Mouse (Mus musculus) forebrain, postnatal 0 days (tissue): ENCODE measurements around the gene Tmem41b. TPM values are rescaled to one million over a fixed set of nuclear protein-coding genes. Genes with fewer than 3 reads are reported as not detected.
A peak's percentile ranks its signal among the peaks of the same experiment; 100 is the strongest.
"Not testable (repeated sequence)": the region's sequence is repeated elsewhere in the genome, so short reads cannot be mapped to it uniquely, and the experiment has no call there.

Source experiments
- ATAC-seq: fragments of 200-750 bp; cut with Nextera tagmentation; 2 replicates; pipeline ENCODE4 v1.8.0; 2017; ENCODE audit warnings: mild to moderate bottlenecking, moderate library complexity
- DNase-seq: peaks from one replicate; pipeline ENCODE4 v3.0.0-alpha.2; 2015
- H3K27ac ChIP-seq: fragments of 300-500 bp; sonication (generic); 2 replicates; pipeline ENCODE4 v1.5.1; 2014; ENCODE audit warnings: low read depth, mild to moderate bottlenecking, antibody characterized with exemption, low read length, moderate library complexity, mixed read lengths
- H3K27me3 ChIP-seq: fragments of 300-500 bp; sonication (generic); 2 replicates; pipeline ENCODE4 v1.6.1; 2014; ENCODE audit warnings: mild to moderate bottlenecking, low read length, mixed read lengths; ENCODE audit not compliant: insufficient read depth
- H3K36me3 ChIP-seq: fragments of 300-500 bp; sonication (generic); 2 replicates; pipeline ENCODE4 v1.6.1; 2014; ENCODE audit warnings: mild to moderate bottlenecking, moderate library complexity; ENCODE audit not compliant: insufficient read depth
- H3K4me1 ChIP-seq: fragments of 300-500 bp; sonication (generic); 2 replicates; pipeline ENCODE4 v1.6.1; 2014; ENCODE audit warnings: antibody characterized with exemption; ENCODE audit not compliant: insufficient read depth
- H3K4me2 ChIP-seq: fragments of 300-500 bp; sonication (generic); 2 replicates; pipeline ENCODE4 v1.6.1; 2014; ENCODE audit warnings: low read depth, mild to moderate bottlenecking, moderate library complexity
- H3K4me3 ChIP-seq: fragments of 300-500 bp; sonication (generic); 2 replicates; pipeline ENCODE4 v1.5.1; 2014; ENCODE audit warnings: low read depth, low read length, mixed read lengths
- H3K9ac ChIP-seq: fragments of 300-500 bp; sonication (generic); 2 replicates; pipeline ENCODE4 v1.6.1; 2014; ENCODE audit warnings: mild to moderate bottlenecking
- H3K9me3 ChIP-seq: fragments of 300-500 bp; sonication (generic); 2 replicates; pipeline ENCODE4 v1.6.1; 2016; ENCODE audit warnings: low read length
- CTCF ChIP-seq: sonication (generic); IDR thresholded peaks from 2 replicates; pipeline ENCODE4 v1.5.1; 2016; ENCODE audit warnings: antibody characterized with exemption, control low read depth, low read depth
- WGBS: fragments of 180-500 bp; shearing (Covaris S2); extraction: QIAGEN DNeasy Blood & Tissue Kit; methylation state at CpG from one replicate; pipeline ENCODE4 v1.1.7; 2014; 5-methylcytosine and 5-hydroxymethylcytosine counted together
- polyA plus RNA-seq: library from polyadenylated mRNA; unstranded; fragments of >200 nt; fragmentation: Nextera tagmentation; extraction: Ambion mirVana; gene quantifications from 2 replicates; pipeline ENCODE4 v1.2.1, GENCODE M21; 2015
- total RNA-seq: library from RNA; depleted of rRNA; stranded (reverse); fragments of >200 nt; gene quantifications from 2 replicates; pipeline ENCODE4 v1.2.3, GENCODE M21; 2014

Gene Tmem41b
- total and polyA plus RNA-seq, 2 experiments from 2014 or later = 46.4 to 63.2 TPM

GRCm38 (mm10) chr7:109977131-109977530, 9.6 kb downstream of the Tmem41b start:
- not testable (repeated sequence) for H3K27me3 ChIP-seq, H3K9ac ChIP-seq, H3K27ac ChIP-seq, H3K9me3 ChIP-seq, ATAC-seq, H3K4me2 ChIP-seq, H3K4me3 ChIP-seq, H3K4me1 ChIP-seq, DNase-seq
- WGBS = 70% methylated on average over 5 of the region's 5 CpGs
- peaks cover 57% of the 10 kb centered on the region for H3K36me3 ChIP-seq
- peak; percentile 44 for TF ChIP-seq CTCF

- ATAC-seq (no peak), DNase-seq (no peak)
- Histone ChIP-seq H3K27ac (no peak overlapping the region), H3K36me3 (peaks cover 49% of the 10 kb centered on the region), H3K4me1 (no peaks in the 10 kb centered on the region), H3K4me2 (no peak overlapping the region), H3K27me3 (no peaks in the 10 kb centered on the region), H3K9me3 (no peaks in the 10 kb centered on the region), H3K4me3 (no peak overlapping the region), H3K9ac (no peak overlapping the region)
- 86% methylated on average over 6 of the region's 6 CpGs for WGBS
- no peak for TF ChIP-seq CTCF
Observed at GRCm38 (mm10) chr7:109975966-109976715, 10.6 kb downstream of the Tmem41b start.

DNA sequence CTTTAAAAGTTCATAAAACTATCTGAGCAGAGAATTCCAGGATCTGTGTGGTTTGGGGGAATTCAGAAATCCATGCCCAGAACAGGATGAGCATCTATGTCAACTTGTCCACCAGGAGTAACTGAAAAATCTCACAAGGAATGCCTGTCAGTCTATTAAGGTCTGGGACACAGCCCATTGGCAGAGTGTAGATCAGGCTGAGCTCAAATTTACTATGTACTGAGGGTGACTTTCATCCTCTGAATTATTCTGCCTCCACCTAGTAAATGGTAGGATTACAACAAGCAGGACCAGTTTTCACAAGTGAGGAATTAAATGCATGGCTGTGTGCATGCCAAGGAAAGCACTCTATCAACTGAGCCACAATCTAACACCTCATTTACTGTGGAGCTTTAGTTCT, 17.2 kb downstream of the Tmem41b start:
- H3K4me3 ChIP-seq = no peak overlapping the region
- H3K27ac ChIP-seq = peak overlapping the region; percentile 37; the same call in 1 of the 2 replicates
- peaks cover 8% of the 10 kb centered on the region for H3K4me1 ChIP-seq
- ATAC-seq (no peak), DNase-seq (no peak)
- peaks cover 3% of the 10 kb centered on the region; the same call in 1 of the 2 replicates for H3K36me3 ChIP-seq
- no peaks in the 10 kb centered on the region for H3K9me3 ChIP-seq
- H3K4me2 ChIP-seq = no peak overlapping the region
- no peak overlapping the region for H3K9ac ChIP-seq
- H3K27me3 ChIP-seq = no peaks in the 10 kb centered on the region
- no peak for TF ChIP-seq CTCF

GRCm38 (mm10) chr7:109968924-109969450, 17.7 kb downstream of the Tmem41b start:
- Histone ChIP-seq H3K4me3 (no peak overlapping the region), H3K27me3 (no peaks in the 10 kb centered on the region), H3K9ac (no peak overlapping the region), H3K4me1 (peaks cover 8% of the 10 kb centered on the region), H3K4me2 (no peak overlapping the region), H3K9me3 (no peaks in the 10 kb centered on the region), H3K27ac (peak overlapping the region; percentile 64), H3K36me3 (peaks cover 3% of the 10 kb centered on the region; the same call in 1 of the 2 replicates)
- peak; percentile 84 for ATAC-seq
- peak; percentile 80 for DNase-seq
- peak; percentile 54 for TF ChIP-seq CTCF
- 0% methylated on average over 1 of the region's 2 CpGs for WGBS

DNA sequence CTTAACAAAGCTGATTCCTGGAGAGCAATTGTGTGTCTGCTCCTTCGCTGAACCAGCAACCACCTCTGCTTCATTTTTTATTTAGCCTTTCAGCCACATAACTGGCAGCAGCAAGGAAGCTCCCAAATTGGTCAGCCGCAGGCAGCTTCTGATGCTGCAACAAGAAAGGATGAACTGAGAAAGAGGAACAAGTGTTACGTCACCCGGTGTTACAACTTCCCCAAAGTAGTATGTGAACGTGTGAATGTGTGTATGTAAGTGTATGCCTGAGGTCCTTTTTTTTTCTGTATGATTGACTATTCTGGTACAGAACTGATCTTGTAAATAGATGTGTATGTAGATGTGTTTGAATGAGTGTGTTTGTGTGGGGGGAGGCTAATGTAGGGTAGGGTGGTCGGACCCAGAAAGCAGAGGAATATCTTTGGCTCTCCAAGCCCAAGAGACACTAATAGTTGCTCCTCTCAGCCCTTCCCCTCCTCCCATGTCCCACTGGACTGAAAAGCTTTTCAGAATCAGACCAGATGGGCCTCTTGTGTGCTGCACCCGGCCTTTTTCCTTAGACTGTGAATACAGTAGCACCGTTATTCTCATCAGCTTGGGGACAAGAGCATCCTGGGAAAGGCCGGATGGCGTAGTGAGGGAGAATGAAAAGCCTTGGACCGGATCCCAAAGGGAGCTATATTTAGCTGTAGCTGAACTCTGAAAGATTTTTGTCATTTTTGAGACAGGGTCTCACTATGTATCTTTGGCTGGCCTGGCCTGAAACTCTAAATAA, 18.7 kb downstream of the Tmem41b start:
- Histone ChIP-seq H3K4me1 (peaks cover 8% of the 10 kb centered on the region), H3K4me3 (no peak overlapping the region), H3K27me3 (no peaks in the 10 kb centered on the region), H3K27ac (peak overlapping the region; percentile 64), H3K36me3 (peaks cover 3% of the 10 kb centered on the region; the same call in 1 of the 2 replicates), H3K9me3 (no peaks in the 10 kb centered on the region), H3K4me2 (no peak overlapping the region), H3K9ac (no peak overlapping the region)
- ATAC-seq = peak; percentile 84
- WGBS = 28% methylated on average over 11 of the region's 11 CpGs
- peak; percentile 76 for DNase-seq
- no peak for TF ChIP-seq CTCF

DNA sequence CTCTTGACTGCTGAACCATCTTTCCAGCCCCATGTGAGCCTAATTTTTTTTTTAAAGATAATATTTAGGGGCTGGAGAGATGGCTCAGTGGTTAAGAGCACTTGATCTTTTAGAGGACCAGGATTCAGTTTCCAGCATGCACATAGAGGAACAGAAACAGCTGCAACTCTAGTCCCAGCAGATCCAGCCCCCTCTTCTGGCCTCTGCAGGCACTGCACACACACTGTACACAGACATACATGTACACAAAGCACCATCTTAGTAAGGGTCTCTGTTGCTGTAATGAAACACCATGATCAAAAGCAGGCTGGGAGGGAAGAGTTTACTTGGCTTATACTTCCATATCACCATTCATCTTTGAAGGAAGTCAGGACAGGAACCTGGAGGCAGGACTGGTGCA, 21.1 kb downstream of the Tmem41b start:
- Histone ChIP-seq H3K27me3 (no peaks in the 10 kb centered on the region), H3K36me3 (no peaks in the 10 kb centered on the region), H3K9me3 (no peaks in the 10 kb centered on the region), H3K4me1 (peaks cover 12% of the 10 kb centered on the region), H3K4me3 (no peak overlapping the region), H3K4me2 (no peak overlapping the region), H3K27ac (no peak overlapping the region), H3K9ac (no peak overlapping the region)
- ATAC-seq = no peak
- 0 out of 2 replicates have a peak, but pooled peaks have one; percentile 6 for TF ChIP-seq CTCF
- no peak for DNase-seq

GRCm38 (mm10) chr7:109963707-109964106, 23.0 kb downstream of the Tmem41b start:
- Histone ChIP-seq H3K9me3 (no peaks in the 10 kb centered on the region), H3K4me2 (no peak overlapping the region), H3K4me3 (no peak overlapping the region), H3K4me1 (peaks cover 15% of the 10 kb centered on the region), H3K27me3 (no peaks in the 10 kb centered on the region), H3K9ac (no peak overlapping the region), H3K36me3 (no peaks in the 10 kb centered on the region), H3K27ac (no peak overlapping the region)
- WGBS = 96% methylated on average over 4 of the region's 4 CpGs
- DNase-seq (no peak), ATAC-seq (no peak)
- peak; percentile 28; the same call in 1 of the 2 replicates for TF ChIP-seq CTCF
